Mouse (Mus musculus): ENCODE results near the gene Igf1r.

- TF ChIP-seq POLR2A (IDR thresholded peaks at IDR 0.05; ENCODE audit: low read depth, low read length) = no peak
- no peak for TF ChIP-seq CTCF (IDR thresholded peaks at IDR 0.05; ENCODE audit: extremely low read depth, insufficient read length, insufficient replicate concordance, low read depth, low read length)
These were observed 178.4 kb downstream of the Igf1r start for GRCm38 (mm10) chr7:68130950-68131580.

Data from small intestine, adult 2 months (tissue).